Mouse (Mus musculus): ENCODE data around the gene Auh. TPM values are rescaled to one million over a fixed set of nuclear protein-coding genes. Genes with fewer than 3 reads are reported as not detected.

Auh gene
- total RNA-seq, 1 experiment from 2014 or later = 38.2 TPM

DNA sequence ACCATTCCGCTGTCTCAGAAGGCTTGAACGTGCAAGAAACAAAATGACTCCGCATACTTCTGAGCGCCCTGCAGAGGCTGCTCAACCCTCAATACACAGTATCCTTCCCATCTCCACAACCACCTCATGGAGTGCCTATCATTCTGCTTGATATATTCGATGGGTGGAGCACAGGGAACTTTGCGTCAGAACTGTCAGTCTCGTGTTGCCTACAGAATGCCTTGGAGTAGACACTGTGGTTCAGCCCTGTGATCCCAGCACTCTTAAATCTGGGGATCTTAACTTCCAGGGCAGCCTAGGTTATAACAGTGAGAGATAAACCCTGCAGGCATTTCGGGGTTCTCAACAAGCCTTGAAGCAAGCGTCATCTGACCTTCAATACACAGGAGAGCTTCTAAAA, 1.1 kb downstream of the Auh start:
- ATAC-seq (replicated peaks; ENCODE audit: low read depth, poor library complexity, severe bottlenecking) = no peak

DNA sequence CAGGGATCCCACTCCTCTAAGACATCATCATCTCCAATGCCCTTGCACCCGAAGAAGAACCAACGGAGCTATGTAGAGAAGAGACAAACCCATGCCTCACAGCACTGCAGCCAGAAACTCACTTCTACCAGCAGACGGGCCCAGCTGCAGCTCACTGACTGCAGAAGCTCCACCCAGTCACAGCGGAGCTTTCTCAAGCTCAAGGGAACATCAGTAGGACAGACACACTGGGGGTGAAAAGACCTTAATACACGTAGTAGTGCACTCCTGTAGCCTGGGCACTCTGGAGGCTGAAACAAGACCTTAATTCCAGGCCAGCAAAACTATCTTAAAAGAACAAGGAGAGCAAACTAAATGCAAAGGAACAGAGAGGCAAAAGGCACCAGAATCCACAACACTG, 5.0 kb downstream of the Auh start:
- no peak for ATAC-seq (replicated peaks; ENCODE audit: low read depth, poor library complexity, severe bottlenecking)

DNA sequence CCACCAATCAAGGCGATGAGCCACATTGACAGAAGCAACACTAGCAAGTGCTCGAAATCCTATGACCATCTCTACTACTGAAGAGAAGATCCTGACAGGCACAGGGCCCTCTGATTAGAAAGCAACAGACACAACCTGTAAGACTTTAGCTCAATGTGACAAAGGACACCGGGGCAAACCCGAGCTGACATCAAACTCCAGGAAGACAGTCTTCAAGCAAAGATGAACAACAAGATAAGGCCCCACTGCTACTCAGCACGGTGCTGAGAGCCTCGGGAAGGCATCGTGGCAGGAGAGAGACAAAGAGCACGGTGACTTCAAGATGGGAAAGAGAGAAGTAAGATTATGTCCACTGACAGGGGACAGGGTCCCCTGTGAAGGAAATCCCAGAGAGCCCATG, 7.5 kb downstream of the Auh start:
- ATAC-seq (replicated peaks; ENCODE audit: low read depth, poor library complexity, severe bottlenecking) = no peak

DNA sequence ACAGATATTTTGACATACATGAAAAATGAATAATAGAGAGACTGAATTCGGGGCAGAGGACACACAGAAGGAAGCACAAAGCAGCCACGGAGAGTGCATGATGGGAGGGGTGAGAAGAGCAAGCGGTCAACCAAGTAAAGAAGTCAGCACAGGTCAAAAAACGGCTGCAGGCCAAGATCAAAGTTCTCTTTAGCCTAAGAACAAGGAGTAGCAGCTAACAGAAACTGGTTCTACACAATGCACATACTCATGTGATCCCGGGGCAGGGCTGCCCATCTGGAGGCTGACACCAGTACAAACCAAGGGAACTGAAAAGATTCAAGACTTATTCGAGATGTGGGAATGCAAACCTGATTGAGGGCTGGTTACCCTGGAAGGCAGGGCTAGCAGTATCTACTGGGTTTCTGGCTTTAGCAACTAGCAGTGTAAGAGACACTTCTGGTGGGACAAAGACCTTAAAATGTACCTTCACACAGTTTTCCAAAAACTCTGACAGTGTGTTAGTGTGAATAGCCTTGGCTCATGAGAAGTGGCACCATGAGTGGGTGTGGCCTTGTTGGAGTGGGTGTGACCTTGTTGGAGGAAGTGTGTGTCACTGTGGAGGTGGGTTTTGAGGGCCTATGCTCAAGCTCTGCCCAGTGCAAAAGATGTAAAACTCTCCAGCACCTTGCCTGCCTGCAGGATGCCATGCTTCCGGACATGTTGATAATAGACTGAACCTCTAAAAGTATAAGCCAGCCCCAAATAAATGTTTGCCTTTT, 8.2 kb downstream of the Auh start:
- ATAC-seq (replicated peaks; ENCODE audit: low read depth, poor library complexity, severe bottlenecking) = no peak

DNA sequence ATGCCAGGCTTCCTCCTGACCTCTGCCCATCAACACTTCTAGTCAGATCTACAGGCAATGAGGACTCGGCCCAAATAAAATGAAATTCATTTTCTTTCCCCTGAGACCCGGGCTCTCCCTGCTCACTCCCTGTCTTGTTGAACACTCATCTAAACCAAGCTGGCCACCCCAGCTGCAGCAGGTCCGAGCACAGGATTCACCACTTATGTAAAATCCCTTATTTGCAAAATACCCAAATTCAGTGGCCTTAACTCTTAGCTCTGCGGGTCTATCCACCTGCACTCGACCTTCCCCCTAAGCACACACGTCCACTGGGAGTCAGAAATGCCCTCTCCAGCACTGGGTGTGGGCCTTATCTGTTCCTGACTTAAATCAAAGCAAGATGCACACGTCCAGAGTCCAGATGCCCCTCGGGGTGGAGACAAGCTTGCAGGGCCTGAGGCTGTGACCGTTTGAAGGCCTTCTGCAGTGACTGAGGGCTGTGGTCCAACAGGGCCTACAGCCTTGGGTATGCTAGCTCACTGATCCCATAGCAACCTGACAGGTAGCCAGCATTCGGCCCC, 9.6 kb downstream of the Auh start:
- ATAC-seq (replicated peaks; ENCODE audit: low read depth, poor library complexity, severe bottlenecking) = no peak

DNA sequence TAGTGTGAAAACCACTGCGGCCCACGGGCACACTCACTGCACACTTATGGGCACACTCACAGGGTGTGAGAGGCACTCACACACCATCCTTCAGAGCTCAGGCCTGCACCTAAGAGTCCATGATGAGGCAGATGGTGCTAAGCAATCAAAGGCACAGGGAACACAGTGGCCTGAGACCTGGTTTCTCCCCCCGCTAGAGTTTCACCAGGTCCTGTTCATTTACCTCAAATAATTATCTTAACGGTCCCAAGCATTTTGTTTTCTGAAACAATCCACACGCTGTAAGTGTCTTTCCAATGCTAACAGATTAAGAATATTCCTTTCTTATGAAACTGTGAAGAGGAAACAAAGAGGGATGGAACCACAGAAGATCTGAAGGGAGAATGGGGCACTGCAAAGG, 11.1 kb downstream of the Auh start:
- ATAC-seq (replicated peaks; ENCODE audit: low read depth, poor library complexity, severe bottlenecking) = no peak

DNA sequence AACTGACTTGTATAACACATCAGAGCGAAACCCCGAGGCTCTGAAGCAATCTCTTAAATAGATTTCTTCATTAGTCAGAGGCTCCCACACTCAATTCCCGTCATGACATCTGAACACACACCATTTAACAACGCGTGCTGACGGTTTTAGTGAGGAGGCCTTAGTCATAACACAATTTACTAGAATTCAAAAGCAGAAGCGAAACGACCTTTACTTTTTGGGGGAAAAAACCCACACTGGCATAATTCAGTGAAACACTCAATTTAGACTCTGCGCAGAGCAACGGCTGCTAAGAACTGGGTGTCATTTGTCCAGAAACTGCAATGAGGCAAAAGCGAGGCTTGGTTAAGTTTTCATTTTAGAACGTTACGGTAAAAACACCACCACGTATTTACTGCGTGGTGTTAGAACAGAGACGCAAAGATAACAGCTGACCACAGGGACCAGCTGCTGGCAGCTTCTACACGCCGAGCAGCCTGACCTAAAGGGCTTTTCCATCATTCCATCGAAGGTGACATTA, 14.8 kb downstream of the Auh start:
- peak; percentile 76 for ATAC-seq (replicated peaks; ENCODE audit: low read depth, poor library complexity, severe bottlenecking)

DNA sequence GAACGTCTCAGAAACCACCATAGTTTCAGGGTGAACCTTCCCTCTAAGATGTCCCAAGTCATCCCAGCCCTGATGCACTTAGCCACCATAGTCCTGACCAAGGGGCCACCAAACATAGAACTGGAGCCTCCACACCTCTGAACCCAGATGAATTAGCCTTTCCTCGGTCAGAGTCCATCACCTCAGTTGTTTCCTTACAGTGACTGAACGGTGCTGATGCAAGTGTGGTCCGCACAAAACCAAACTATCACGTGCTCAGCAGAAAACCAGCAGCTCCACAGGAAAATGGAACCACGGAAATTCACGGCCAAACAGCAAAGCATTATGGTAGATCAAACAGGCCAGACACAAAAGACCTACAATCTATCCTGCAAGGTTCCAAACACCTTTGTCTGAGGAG, 15.6 kb downstream of the Auh start:
- no peak for ATAC-seq (replicated peaks; ENCODE audit: low read depth, poor library complexity, severe bottlenecking)

DNA sequence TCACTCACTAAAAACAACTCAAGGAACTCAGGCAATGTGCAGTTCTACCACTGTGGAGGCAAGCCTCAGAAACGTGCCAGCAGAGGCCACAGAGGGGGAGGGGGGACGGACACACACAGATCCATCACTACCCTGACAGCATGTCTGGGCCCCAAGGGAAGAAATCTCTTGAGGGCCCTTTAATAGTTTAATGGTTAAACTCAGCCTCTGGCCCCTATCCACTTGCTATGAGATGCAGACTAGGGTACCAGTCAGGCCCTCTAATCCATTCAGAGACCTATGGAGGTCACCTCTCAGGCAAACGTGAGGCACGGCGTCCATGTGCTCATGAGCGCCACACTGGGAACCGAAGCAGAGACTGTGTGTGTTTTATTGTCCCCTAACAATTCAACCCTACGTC, 17.0 kb downstream of the Auh start:
- no peak for ATAC-seq (replicated peaks; ENCODE audit: low read depth, poor library complexity, severe bottlenecking)

DNA sequence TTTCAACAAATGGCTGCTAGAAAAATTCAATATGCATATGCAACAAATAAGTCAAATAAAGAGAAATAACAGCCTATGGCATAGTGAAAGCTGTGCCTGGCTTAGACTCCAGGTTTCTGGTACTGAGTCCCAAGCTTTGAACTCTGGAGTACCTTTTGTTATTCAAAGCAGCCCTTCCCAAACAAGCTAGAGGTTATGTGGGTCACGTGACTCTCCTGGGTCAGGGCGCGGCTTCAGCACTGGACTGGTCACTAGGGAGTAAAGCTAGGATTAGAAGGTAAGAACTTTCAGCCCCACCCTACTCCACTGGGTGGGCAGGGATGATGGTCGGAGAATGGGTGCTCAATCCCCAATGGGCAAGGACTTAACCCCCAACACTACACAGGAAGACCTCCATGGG, 18.2 kb downstream of the Auh start:
- no peak for ATAC-seq (replicated peaks; ENCODE audit: low read depth, poor library complexity, severe bottlenecking)

DNA sequence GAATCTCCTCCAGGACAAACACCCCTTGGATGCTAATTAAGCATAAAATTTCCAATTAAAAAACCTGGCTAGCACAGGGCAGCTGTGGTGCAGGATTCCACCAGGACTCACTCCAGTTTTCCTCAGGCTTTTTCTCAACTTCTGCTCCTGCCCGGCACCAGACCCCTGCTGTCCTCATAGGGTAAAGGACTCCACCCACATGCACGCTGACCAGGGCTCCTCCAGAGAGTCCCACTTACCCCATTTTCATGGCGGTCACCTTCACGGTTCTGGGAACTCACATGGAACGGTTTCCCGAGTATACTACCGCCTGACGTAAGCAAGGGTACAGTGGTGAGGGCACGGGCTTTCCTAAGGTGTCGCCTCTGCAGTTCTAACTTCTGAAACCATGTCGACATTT, 23.2 kb downstream of the Auh start:
- ATAC-seq (replicated peaks; ENCODE audit: low read depth, poor library complexity, severe bottlenecking) = no peak

DNA sequence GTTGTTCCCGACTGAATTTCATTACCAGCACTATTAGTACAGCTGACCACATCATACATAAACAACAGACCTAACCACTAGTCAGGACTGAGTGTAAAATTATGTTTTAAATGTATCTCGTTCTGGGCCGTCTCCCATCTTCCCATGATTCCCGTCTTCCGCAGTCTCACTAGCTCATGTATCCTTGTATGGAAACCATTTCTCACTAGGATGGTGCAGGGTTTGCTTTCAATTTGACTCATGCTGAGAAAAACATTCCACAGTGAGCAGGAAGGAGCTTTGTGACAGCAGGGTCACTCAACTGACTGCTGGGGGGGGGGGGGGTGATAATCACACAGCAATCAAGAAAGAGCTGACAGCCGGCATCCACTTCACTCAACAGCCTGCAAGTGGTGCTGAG, 25.3 kb downstream of the Auh start:
- no peak for ATAC-seq (replicated peaks; ENCODE audit: low read depth, poor library complexity, severe bottlenecking)

DNA sequence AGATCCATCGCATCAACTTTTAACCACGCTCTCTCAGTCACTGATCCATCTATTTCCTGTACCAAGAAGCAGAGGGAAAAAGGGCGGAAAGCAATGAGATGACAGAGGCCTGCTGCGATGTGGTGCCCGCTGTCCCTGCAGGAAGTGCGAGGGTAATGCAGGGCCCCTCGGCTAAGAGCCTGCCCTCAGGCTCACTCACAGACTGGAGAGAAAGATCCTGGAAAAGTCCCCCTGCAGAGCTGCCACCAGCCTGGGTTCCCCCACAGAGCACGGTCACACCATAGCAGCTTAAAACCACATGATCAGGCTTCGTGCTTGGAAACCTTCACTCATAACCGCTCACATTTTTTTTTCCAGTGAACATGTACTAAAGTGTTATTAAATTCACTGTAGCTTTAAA, 25.7 kb downstream of the Auh start:
- peak; percentile 62 for ATAC-seq (replicated peaks; ENCODE audit: low read depth, poor library complexity, severe bottlenecking)

DNA sequence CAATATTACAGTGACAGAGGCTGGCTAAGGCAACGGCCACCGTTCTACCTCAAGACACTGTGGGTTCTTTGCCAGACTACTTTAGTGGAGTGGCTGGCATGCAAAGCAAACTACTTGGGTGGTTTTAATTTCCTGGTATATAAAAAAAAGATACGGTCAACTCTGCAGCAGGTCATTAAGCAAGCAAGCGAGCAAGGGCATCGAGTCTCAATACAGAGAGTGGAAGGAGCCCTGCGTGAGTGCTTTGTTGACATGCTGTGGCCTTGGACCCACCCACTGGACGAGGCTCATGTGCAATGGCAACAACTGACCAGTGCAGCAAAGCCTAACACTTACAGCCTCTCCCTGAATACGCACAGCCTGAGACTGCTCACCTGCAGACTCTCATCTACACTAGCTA, 27.0 kb downstream of the Auh start:
- ATAC-seq (replicated peaks; ENCODE audit: low read depth, poor library complexity, severe bottlenecking) = no peak

DNA sequence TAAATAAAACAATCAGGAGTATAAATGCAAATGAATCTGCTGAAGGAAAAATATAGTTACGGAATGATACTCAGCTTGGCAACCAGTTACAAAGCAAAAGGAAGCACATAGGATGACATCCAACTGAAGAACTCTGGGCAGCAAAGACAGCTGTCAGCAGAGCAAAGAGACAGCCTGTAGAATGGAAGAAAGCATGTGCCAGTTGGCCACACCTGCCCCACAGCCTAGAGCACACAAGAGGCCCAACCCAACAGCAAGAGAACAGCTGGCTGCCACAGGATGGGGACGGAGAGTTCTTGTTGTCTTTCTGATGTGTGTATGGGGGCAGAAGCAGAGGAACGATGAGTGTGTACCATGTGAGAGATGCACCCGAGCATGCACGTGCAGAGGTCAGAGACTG, 29.8 kb downstream of the Auh start:
- no peak for ATAC-seq (replicated peaks; ENCODE audit: low read depth, poor library complexity, severe bottlenecking)

DNA sequence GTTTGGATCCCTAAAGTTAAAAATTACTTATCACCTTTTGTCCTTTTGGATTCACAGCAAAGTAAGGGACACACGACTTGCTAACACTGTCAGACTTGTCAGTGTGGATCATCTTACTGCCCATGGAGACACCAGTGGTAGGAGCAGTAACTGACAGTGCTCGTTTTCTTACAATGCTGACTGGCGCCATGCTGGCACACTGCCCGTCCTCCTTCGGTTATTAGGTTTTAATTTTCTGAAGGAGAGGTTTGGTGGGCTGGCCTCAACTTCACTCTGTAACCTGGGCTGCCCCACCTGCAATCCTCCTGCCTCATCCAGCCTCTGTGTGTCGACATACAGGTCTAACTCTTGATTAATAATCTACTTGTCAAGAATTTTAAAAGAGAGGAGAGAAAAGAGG, 31.7 kb downstream of the Auh start:
- ATAC-seq (replicated peaks; ENCODE audit: low read depth, poor library complexity, severe bottlenecking) = no peak

DNA sequence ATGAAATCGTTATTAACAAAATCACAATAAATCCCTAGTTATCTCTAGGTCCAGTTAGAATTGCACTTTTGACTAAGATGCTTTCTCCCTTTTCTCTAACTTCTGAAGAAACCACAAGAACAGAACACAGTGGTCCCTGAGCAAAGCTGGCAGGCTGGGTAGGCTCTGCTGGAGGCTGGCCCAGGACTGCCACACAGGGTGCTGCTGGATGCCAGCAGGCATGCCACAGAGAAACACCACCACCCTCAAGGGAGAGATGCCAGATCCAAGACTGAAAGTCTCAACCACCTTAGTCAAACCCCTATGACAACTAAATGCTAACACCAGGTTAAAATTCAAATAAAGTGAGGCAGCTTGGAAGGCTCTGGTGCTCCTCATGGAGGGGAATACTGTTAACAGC, 36.7 kb downstream of the Auh start:
- ATAC-seq (replicated peaks; ENCODE audit: low read depth, poor library complexity, severe bottlenecking) = no peak

DNA sequence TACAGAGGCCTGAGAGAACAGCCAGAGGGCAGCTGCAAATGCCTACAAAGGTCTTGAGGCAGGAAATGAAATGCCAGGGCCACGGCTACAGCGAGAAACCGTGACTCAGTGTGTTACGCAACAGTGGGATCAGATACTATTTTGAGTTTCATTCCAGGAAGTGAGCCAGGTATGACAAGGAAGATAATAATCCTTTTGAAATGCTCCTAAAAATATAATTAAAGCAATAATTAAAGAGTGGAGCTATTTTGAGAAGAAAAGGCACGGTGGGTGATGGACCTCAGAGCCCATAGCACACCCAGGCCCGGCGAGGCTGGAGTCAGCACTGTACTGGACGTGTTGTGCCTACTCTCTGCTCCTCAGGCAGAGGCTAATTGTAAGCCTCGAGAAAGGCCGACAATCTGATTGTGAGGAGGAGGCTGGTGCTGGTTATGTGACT, 37.4 kb downstream of the Auh start:
- ATAC-seq (replicated peaks; ENCODE audit: low read depth, poor library complexity, severe bottlenecking) = peak; percentile 88

DNA sequence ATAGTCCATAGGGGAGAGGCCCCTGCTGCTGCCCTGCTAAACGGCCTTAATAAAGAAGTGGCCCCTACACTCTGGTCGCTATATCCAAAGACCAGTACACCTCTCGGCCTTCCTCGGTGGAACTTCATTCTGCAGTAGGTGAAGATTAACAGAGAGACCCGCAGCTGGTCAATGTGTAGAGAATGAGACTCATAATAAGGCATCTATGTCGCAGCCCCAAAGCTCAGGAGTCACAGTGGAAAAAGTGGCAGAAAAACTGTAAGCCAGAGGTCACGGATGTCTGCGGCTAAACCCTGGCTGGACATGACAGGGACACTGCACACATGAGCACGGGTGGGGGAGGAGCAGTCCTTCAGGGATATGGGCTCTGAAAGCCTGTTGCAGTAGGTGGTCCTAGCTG, 39.2 kb downstream of the Auh start:
- ATAC-seq (replicated peaks; ENCODE audit: low read depth, poor library complexity, severe bottlenecking) = no peak

DNA sequence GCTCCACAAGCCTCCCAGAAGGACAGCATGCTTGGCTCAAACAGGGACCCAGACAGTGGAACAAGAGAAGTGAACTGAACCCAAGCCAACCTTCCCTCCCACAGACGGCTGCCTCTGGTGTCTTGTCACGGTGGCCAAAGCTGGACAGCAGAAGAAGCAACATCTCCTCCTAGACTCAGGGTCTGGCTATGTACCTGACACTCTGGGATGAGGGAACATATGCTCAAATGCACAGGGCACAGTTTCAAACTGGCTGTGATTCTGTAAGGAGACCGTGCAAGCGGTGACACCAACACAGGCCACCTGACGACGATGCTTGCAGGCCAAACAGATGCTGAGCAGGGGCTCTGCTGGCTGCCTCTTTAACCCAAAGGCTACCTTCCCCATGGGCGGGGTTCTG, 42.7 kb downstream of the Auh start:
- no peak for ATAC-seq (replicated peaks; ENCODE audit: low read depth, poor library complexity, severe bottlenecking)

DNA sequence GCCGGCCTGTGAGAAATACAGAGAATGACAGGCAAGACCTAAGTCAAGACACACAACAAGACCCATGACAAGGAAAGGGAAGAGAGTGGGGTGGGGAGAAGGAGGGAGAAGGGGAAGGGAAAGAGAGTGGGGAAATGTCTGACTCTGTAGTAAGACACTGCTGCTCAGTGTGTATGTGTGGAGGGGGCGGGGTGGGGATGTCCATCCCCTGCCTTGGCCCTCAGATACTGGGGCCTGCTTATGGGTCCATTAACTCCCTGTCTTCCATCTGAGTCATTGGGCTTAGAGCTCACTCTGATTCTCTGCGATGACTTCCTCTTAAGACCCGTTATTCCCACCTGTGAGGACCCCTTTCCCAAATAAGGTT, 45.5 kb downstream of the Auh start:
- no peak for ATAC-seq (replicated peaks; ENCODE audit: low read depth, poor library complexity, severe bottlenecking)

Measured in common myeloid progenitor, adult 5-6 weeks (primary cell).